Mouse (Mus musculus) embryonic stem cell, embryonic (primary cell): ENCODE data around the gene Olfr380.

Source experiments
- CTCF ChIA-PET, 4 experiments: fragments of 300-600 bp in 2 of 4; fragments of 350-600 bp in 2 of 4; sonication (Branson Sonifier 250); formaldehyde crosslinking; loops; one replicate each; lab custom pipeline; 2022; ENCODE audit warnings: inconsistent platforms in 2 of 4; lab: Charles Lee
- POLR2A ChIA-PET, 4 experiments: fragments of 300-600 bp in 2 of 4; fragments of 350-600 bp in 2 of 4; sonication (Branson Sonifier 250); formaldehyde crosslinking; loops; one replicate each; lab custom pipeline; 2022; ENCODE audit warnings: antibody characterized with exemption in 4 of 4, inconsistent platforms in 1 of 4; lab: Charles Lee

Gene Olfr380

DNA sequence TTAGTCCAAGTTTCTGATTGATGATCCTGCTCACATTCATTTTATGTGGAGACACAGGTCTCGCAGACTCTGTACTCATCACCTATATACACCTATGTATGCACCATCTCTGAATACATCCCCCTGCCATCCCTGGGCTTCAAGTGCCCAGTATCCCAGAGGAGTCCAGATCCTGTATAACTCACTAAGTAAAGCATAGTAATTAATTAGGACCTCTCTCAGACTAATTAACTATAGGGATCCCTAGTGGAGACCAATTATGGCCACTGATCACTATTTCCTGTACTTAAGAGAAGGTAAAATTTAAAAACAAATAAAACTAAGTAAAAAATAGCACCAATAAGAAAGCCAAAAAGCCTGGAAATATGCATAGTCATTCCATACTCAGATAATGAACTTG is at the start of gene Olfr380:
Olfr380 (minus strand) TSS at position 101 of the 400 bp plus-strand sequence.
- POLR2A ChIA-PET, result no interaction called here
- CTCF ChIA-PET, result no interaction called here

DNA sequence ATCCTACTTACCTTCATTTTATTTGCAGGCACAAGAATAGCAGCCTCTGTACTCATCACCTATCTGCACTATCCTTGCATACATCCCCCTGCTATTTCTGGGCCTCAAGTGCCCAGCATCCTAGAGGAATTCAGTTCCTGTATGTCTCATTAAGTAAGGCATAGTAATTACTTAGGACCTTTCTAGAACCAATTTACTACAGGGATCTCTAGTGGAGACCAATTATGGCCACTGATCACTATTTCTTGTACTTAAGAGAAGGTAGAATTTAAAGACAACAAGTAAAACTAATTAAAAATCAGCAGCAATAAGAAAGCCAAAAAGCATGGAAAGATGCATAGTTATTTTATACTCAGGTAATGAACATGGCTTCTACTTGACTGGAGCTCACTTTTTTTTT is 34.2 kb upstream of the Olfr380 start, which contains the start of gene Olfr381:
Olfr381 (minus strand) TSS at position 101 of the 400 bp plus-strand sequence.
- ChIA-PET CTCF (no interaction called here), POLR2A (no interaction called here)

DNA sequence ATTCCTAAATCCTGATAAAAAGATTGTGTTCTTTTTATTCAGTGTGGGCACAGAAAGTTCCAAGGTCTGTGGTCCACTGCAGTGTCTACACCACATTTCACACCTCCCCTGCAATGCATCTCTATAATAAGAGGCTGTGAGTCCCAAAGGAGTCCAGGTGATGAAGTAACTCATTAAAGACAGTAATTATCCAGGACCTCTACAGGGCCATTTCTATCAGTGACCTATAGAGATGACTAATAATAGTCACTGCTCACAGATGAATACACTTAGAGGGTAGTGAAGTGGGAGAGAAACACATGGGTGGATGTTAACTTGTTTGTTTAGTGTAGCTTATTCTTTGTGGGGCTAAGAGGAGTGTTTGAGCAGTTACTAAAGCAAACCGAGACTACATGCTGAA is 28.9 kb downstream of the Olfr380 start, which contains the start of gene Olfr378:
Olfr378 (minus strand) TSS at position 101 of the 400 bp plus-strand sequence.
- CTCF ChIA-PET, result no interaction called here

More for the DNA sequence above, 28.9 kb downstream of the Olfr380 start, which contains the start of gene Olfr378:
- POLR2A ChIA-PET, result interaction anchor here in 1 of 4 experiments (0.7 kb wide), 1 partner anchor 710 kb away, joined by 3 read pairs; no protein-coding TSS in a partner anchor
